Mouse (Mus musculus) neural tube, embryonic 13.5 days (tissue): ENCODE measurements at regions not wholly inside any gene's neighbourhood (a gene's known extent, or its start where the extent isn't known, plus 50 kb on each side); places are given as distances from the start of the nearest gene placed in this dataset.

ENCODE experiments used
- ATAC-seq: fragments of 200-750 bp; cut with Nextera tagmentation; 2 replicates; pipeline ENCODE4 v1.8.0; 2017; ENCODE audit warnings: low read depth, mild to moderate bottlenecking, moderate TSS enrichment, moderate library complexity
- H3K27ac ChIP-seq: fragments of 300-500 bp; sonication (generic); replicated peaks from 2 replicates; pipeline ENCODE4 v1.5.1; 2015; ENCODE audit warnings: moderate library complexity, mild to moderate bottlenecking, inconsistent platforms
- H3K27me3 ChIP-seq: fragments of 300-500 bp; sonication (generic); 2 replicates; pipeline ENCODE4 v1.6.1; 2015; ENCODE audit warnings: mild to moderate bottlenecking, inconsistent platforms
- H3K36me3 ChIP-seq: fragments of 300-500 bp; sonication (generic); 2 replicates; pipeline ENCODE4 v1.6.1; 2015; ENCODE audit warnings: mild to moderate bottlenecking, inconsistent platforms
- H3K4me1 ChIP-seq: fragments of 300-500 bp; sonication (generic); replicated peaks from 2 replicates; pipeline ENCODE4 v1.6.1; 2015; ENCODE audit warnings: inconsistent platforms
- H3K4me2 ChIP-seq: fragments of 300-500 bp; sonication (generic); 2 replicates; pipeline ENCODE4 v1.6.1; 2015; ENCODE audit warnings: inconsistent platforms, mild to moderate bottlenecking, moderate library complexity
- H3K4me3 ChIP-seq: fragments of 300-500 bp; sonication (generic); 2 replicates; pipeline ENCODE4 v1.5.1; 2015; ENCODE audit warnings: mild to moderate bottlenecking, inconsistent platforms
- H3K9ac ChIP-seq: fragments of 300-500 bp; sonication (generic); 2 replicates; pipeline ENCODE4 v1.6.1; 2015; ENCODE audit warnings: moderate library complexity, mild to moderate bottlenecking, inconsistent platforms
- H3K9me3 ChIP-seq: fragments of 300-500 bp; sonication (generic); 2 replicates; pipeline ENCODE4 v1.6.1; 2016; ENCODE audit warnings: inconsistent platforms
- WGBS: fragments of 180-500 bp; shearing (Covaris S2); methylation state at CpG from one replicate; pipeline ENCODE4 v1.1.7; 2015; 5-methylcytosine and 5-hydroxymethylcytosine counted together

DNA sequence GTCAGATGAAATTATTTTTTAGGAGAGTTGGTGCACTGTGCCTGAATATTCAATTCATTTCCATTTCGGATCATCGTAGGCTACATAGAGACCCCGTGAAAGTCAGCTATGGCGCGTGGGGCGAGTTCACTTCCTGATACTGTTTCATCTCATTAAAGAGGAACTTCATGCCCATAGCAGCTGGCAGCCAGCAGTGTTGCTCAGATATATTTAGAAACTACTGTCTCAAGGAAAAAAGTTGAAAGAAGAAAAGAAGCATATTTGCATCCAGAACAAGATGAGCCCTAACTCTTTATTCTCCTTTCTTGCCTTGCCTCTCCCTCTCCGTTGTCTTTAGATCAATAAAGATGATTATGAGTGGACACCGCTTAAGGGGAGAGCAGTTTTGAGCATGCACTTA is 446.1 kb upstream of the Adgrl2 start:
- H3K9ac ChIP-seq: no peak overlapping the region
- WGBS: 85% methylated on average over 8 of the region's 8 CpGs
- no peaks in the 10 kb centered on the region for H3K27me3 ChIP-seq

DNA sequence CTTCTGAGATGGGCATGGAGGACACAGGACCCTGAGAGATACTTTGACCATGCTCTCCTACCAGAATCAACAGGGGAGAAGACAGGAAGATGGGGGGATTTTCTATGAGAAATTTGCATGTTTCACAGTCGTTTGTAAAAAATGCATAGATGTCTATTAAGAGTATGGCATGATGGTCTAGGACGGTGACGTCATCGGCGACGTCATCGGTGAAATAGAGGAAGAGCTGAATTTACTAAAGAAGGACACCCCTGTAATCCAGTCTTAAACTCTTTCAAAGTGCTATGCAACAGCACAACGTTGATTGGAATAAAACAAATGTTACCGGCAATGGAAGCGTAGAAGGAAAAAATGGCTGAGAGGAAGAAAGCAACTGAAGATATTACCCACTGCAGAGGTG is 441.4 kb upstream of the Adgrl2 start:
- no peak for ATAC-seq
- H3K4me2 ChIP-seq: no peak overlapping the region
- no peaks in the 10 kb centered on the region for H3K9me3 ChIP-seq
- 94% methylated on average over 10 of the region's 10 CpGs for WGBS
- H3K4me1 ChIP-seq: peaks cover 9% of the 10 kb centered on the region
- H3K27me3 ChIP-seq: no peaks in the 10 kb centered on the region
- no peak overlapping the region for H3K9ac ChIP-seq
- no peaks in the 10 kb centered on the region for H3K36me3 ChIP-seq
- no peak overlapping the region for H3K4me3 ChIP-seq
- no peak overlapping the region for H3K27ac ChIP-seq

More for the DNA sequence above, 446.1 kb upstream of the Adgrl2 start:
- no peak for ATAC-seq
- Histone ChIP-seq H3K4me2 (no peak overlapping the region), H3K27ac (no peak overlapping the region), H3K4me1 (peaks cover 10% of the 10 kb centered on the region), H3K36me3 (no peaks in the 10 kb centered on the region), H3K9me3 (no peaks in the 10 kb centered on the region), H3K4me3 (no peak overlapping the region)

DNA sequence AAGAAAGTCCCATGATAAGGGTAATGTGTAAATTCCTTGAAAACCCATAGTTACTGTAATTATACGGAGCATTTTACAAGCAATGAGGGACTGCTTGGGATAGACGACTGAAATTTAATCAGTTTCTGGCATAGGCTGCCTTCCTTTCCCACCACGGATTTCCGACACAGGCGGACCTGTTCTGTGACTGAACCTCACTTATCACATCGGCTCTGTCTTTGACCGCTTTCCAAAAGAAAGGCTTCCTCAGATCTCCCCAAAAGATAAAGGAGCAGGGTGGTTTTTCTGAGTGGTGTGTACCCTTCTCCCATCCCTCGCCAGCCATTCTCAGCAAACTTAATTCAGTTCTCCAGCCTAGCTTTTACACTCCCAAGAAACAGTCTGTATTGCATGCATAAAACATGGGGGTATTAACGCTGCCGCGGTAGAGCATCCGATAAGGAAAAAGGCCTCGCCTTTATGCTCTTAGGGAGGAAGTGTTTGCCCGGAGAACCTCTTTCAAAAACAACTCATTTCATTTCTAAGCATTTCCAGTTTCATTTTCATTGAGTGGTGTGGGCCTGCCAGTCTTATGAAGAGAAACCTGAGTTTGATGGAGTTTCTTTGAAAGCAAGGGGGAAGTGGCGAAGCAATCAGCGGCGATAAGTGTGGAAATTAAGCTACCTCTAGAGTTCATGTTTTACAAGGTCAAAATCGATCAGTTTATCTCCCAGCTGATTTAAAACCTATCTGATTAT is 435.8 kb upstream of the Adgrl2 start:
- no peak overlapping the region for H3K27ac ChIP-seq
- no peaks in the 10 kb centered on the region for H3K9me3 ChIP-seq
- no peak for ATAC-seq
- H3K9ac ChIP-seq: no peak overlapping the region
- no peaks in the 10 kb centered on the region for H3K36me3 ChIP-seq
- H3K4me2 ChIP-seq: no peak overlapping the region
- WGBS: 66% methylated on average over 18 of the region's 18 CpGs
- peaks cover 6% of the 10 kb centered on the region for H3K4me1 ChIP-seq
- no peaks in the 10 kb centered on the region for H3K27me3 ChIP-seq
- no peak overlapping the region for H3K4me3 ChIP-seq

DNA sequence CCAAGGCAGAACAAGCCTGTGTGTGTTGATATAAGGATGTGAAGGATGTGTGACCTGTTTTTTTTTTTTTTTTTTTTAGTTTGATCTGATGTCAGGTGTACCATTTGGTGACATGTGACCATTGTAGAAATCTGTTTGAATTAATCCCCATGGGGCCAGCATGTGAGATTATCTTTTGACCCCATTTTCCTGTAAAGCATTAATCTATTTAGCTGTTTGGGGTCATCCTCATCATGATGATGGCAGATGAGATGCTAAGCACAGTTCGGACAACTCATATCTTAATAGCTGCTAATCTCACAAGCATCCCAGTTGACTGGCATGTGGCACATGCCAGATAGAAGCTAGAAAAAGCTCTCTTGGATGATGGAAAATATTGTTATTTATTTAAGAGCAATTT is 434.0 kb upstream of the Adgrl2 start:
- ATAC-seq: no peak
- no peaks in the 10 kb centered on the region for H3K27me3 ChIP-seq
- H3K9ac ChIP-seq: no peak overlapping the region
- H3K27ac ChIP-seq: no peak overlapping the region
- H3K36me3 ChIP-seq: no peaks in the 10 kb centered on the region
- no peak overlapping the region for H3K4me2 ChIP-seq
- no peaks in the 10 kb centered on the region for H3K9me3 ChIP-seq
- H3K4me3 ChIP-seq: no peak overlapping the region
- 82% methylated on average over 1 of the region's 1 CpGs for WGBS
- H3K4me1 ChIP-seq: peaks cover 6% of the 10 kb centered on the region

DNA sequence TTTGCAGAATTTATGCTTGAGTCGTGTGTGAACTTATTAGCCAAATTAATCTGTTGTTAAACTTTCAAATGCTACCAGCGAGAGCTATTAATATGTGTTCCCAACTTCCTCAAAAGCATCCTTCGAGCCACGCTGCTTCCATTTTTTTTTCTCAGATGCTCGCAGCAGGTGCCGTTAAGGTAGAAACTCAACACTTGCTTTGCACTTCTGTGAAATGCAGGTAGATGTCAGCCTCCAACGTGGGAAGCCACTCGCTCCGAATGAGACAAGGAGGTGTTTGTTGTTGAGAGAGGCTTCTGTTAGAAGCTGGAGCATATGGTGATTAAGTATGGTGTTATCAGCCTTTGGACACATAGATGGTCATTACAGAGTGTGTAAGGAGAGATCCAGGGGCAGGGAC is 433.1 kb upstream of the Adgrl2 start:
- H3K27ac ChIP-seq: no peak overlapping the region
- 73% methylated on average over 9 of the region's 9 CpGs for WGBS
- ATAC-seq: no peak

DNA sequence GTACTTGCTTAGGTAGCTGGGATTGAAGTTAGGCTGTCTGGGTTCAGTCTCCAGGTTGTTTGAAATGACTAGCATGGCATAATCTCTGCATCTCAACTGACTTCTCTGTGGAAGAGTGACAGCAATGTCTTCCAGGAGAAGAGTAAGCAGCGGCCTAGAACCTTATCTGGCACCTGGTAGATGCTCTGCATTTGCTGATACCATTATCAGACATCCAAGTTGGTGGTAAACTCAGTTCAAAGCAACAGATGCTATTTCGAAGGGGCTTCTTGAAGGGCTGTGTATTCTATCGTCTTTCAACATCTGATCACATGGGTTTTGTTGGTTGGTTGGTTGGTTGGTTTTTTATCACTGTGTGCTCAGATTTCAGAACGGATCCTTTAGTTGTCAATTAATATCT is 424.7 kb upstream of the Adgrl2 start:
- Histone ChIP-seq H3K4me2 (no peak overlapping the region), H3K4me3 (no peak overlapping the region), H3K27me3 (no peaks in the 10 kb centered on the region), H3K4me1 (no peaks in the 10 kb centered on the region), H3K9me3 (no peaks in the 10 kb centered on the region), H3K36me3 (no peaks in the 10 kb centered on the region), H3K9ac (no peak overlapping the region), H3K27ac (no peak overlapping the region)
- WGBS: 88% methylated on average over 4 of the region's 4 CpGs
- ATAC-seq: no peak

More for the DNA sequence above, 433.1 kb upstream of the Adgrl2 start:
- H3K9ac ChIP-seq: no peak overlapping the region
- H3K27me3 ChIP-seq: no peaks in the 10 kb centered on the region
- H3K4me1 ChIP-seq: peaks cover 6% of the 10 kb centered on the region
- H3K4me3 ChIP-seq: no peak overlapping the region
- no peak overlapping the region for H3K4me2 ChIP-seq
- no peaks in the 10 kb centered on the region for H3K36me3 ChIP-seq
- no peaks in the 10 kb centered on the region for H3K9me3 ChIP-seq

DNA sequence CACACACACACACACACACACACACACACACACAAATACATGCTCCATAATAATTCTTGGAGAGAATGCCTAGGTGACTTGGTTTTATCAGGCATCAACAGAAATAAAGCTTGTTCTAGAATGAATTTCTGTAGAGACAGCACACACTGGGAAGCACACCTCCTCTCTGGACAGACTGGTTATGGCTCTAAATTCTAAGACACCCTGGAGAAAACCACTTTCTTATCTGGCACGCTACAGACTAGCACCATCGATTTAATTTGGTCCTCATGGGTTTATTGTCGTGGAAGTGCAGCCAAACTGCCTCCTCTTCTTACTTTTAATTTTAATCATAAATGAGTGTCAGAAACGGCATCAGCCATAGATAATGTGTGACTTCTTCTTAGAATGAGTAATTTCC is 422.8 kb upstream of the Adgrl2 start:
- no peaks in the 10 kb centered on the region for H3K36me3 ChIP-seq
- no peak for ATAC-seq
- H3K9ac ChIP-seq: no peak overlapping the region
- 58% methylated on average over 4 of the region's 4 CpGs for WGBS
- no peak overlapping the region for H3K27ac ChIP-seq
- H3K4me1 ChIP-seq: no peaks in the 10 kb centered on the region
- H3K9me3 ChIP-seq: no peaks in the 10 kb centered on the region
- H3K27me3 ChIP-seq: no peaks in the 10 kb centered on the region
- no peak overlapping the region for H3K4me3 ChIP-seq
- H3K4me2 ChIP-seq: no peak overlapping the region

DNA sequence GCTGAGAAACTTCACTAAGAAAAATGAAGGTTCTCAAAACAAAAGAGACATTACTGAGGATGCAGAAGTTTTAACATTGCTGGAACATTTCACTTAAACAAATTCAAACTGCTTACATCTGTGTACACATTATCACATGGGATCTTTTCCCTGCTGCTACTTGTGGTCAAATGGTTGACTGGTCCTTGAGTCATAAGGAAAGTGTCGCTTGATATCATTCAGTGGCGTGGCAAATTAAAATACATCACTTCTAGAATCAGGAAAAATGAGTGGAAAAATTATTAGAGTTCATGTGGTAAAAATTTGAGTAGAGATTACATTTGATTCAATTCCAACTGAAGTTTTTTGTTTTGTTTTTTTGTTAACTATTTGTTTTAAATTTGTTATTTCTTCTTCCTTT is 420.2 kb upstream of the Adgrl2 start:
- no peak overlapping the region for H3K4me3 ChIP-seq
- H3K4me1 ChIP-seq: peaks cover 3% of the 10 kb centered on the region; the same call in 1 of the 2 replicates
- no peak for ATAC-seq

DNA sequence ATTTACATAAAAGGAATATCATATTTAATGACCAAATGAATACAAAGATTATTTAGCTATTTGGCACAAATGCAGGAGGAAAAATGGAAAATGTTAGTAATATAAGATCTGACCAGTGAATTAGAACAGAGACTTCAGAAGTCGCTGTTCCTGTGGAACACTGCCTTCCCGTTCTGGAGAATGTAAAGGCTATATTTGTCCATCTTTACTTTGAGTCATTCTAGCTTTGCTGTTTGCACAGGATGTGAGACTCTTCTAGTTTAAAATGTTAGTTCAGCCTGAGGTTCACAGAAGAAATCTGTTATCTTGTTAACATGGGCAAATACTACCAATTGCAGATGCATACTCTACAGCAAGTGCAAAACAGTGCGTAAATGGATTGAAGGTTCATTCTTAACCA is 418.5 kb upstream of the Adgrl2 start:
- ATAC-seq: no peak
- H3K9ac ChIP-seq: no peak overlapping the region
- H3K4me3 ChIP-seq: no peak overlapping the region
- no peak overlapping the region for H3K4me2 ChIP-seq
- H3K4me1 ChIP-seq: peaks cover 3% of the 10 kb centered on the region; the same call in 1 of the 2 replicates
- no peak overlapping the region for H3K27ac ChIP-seq
- H3K36me3 ChIP-seq: no peaks in the 10 kb centered on the region
- 88% methylated on average over 3 of the region's 3 CpGs for WGBS
- no peaks in the 10 kb centered on the region for H3K27me3 ChIP-seq
- H3K9me3 ChIP-seq: no peaks in the 10 kb centered on the region

More for the DNA sequence above, 420.2 kb upstream of the Adgrl2 start:
- 93% methylated on average over 2 of the region's 2 CpGs for WGBS
- Histone ChIP-seq H3K27ac (no peak overlapping the region), H3K36me3 (no peaks in the 10 kb centered on the region), H3K4me2 (no peak overlapping the region), H3K27me3 (no peaks in the 10 kb centered on the region), H3K9ac (no peak overlapping the region), H3K9me3 (no peaks in the 10 kb centered on the region)

DNA sequence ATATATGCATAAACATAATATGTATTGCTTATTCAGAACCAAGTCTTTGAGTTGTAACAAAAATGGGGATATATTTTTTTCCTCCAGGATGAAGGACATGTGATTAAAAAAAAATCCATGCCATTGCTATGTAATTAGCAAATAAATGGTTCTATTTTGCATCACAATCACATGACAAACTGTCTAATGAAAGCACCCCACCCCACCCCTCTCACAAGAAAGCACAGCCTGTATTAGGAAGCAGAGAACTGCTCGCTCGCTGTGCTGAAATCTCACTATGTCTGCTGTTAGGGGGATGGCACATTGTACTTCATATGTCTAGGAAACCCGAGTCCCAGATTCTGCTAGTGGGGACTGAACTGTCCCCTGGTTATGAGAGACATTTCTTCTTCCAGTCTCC is 415.5 kb upstream of the Adgrl2 start:
- Histone ChIP-seq H3K27ac (no peak overlapping the region), H3K36me3 (no peaks in the 10 kb centered on the region), H3K27me3 (no peaks in the 10 kb centered on the region), H3K4me2 (no peak overlapping the region), H3K9me3 (no peaks in the 10 kb centered on the region), H3K4me1 (peaks cover 3% of the 10 kb centered on the region; the same call in 1 of the 2 replicates), H3K9ac (no peak overlapping the region), H3K4me3 (no peak overlapping the region)
- 38% methylated on average over 3 of the region's 3 CpGs for WGBS
- no peak for ATAC-seq

DNA sequence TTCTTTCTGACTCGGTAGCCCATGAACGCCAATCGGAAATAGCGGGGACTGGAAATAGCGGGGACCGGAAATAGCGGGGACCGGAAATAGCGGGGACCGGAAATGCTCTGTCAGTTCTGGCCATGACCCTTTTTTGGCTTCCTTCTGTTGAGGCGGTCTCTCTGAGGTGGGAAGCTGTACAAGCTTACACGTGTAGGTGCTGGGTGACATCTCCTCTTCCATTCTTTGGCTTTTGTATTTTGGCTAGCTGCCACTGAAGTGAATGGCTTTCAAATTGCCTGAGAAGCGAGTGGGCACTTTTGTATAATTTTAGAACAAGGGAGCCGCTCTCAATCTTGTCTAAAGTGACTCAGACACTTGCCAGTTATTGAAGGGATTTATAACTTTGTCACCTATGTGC is 414.3 kb upstream of the Adgrl2 start:
- Histone ChIP-seq H3K27ac (no peak overlapping the region), H3K9ac (no peak overlapping the region), H3K36me3 (no peaks in the 10 kb centered on the region), H3K9me3 (no peaks in the 10 kb centered on the region), H3K4me1 (peaks cover 3% of the 10 kb centered on the region; the same call in 1 of the 2 replicates), H3K4me3 (no peak overlapping the region), H3K4me2 (no peak overlapping the region), H3K27me3 (no peaks in the 10 kb centered on the region)
- 86% methylated on average over 14 of the region's 14 CpGs for WGBS
- no peak for ATAC-seq

DNA sequence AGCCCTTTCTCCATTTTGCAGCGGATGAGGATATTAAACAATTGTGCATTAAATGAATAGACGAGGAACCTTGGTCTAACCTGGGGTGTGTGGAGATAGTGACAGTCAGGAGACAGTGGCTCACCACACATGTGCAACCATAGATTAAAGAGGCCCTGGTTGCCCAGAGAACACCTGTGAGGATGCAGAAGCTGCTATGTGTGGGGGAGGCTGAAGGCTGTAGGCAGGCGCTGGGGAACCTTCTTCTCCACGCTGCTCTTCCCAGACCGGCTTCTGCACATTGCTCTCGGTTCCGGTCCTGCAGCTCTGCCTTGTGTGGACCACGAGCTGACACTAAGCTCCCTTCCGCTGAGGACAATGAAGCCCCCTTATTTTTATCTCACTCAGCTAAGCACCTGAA is 412.1 kb upstream of the Adgrl2 start:
- H3K9me3 ChIP-seq: no peaks in the 10 kb centered on the region
- H3K27ac ChIP-seq: no peak overlapping the region
- ATAC-seq: no peak
- no peak overlapping the region for H3K4me2 ChIP-seq
- H3K9ac ChIP-seq: no peak overlapping the region
- peaks cover 3% of the 10 kb centered on the region; the same call in 1 of the 2 replicates for H3K4me1 ChIP-seq
- no peaks in the 10 kb centered on the region for H3K36me3 ChIP-seq
- no peaks in the 10 kb centered on the region for H3K27me3 ChIP-seq
- H3K4me3 ChIP-seq: no peak overlapping the region
- 87% methylated on average over 9 of the region's 9 CpGs for WGBS

DNA sequence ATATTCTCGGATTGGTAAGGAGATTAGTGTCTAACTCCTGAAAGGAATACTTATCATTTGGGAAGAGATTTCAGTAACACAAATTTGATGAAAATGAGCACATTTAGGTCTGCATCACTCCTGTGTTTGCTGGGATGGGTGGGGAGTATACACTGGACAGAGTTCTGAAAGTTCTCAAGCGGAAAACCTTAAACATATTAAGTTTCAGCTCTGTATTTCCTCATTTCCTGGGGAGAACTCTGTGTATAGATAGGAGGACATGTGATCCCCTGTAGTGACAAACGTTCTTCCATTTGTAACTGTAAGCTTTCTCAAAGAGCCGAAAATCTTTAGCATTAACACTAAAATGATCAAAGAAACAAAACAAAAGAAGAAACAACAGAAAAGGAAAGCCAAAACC is 404.7 kb upstream of the Adgrl2 start:
- Histone ChIP-seq H3K9me3 (no peaks in the 10 kb centered on the region), H3K4me2 (no peak overlapping the region)
- WGBS: 80% methylated on average over 4 of the region's 4 CpGs

More for the DNA sequence above, 404.7 kb upstream of the Adgrl2 start:
- ATAC-seq: no peak
- Histone ChIP-seq H3K4me1 (no peaks in the 10 kb centered on the region), H3K27me3 (no peaks in the 10 kb centered on the region), H3K4me3 (no peak overlapping the region), H3K9ac (no peak overlapping the region), H3K27ac (no peak overlapping the region), H3K36me3 (no peaks in the 10 kb centered on the region)
